Mouse (Mus musculus) cortical plate, adult 2 months (tissue): Measurements from ENCODE around the gene Npas2.

Experiments
- CTCF ChIP-seq: fragments of 200-500 bp; IDR thresholded peaks from 2 replicates; pipeline ENCODE4 v1.5.1; 2011; ENCODE audit warnings: mild to moderate bottlenecking, control low read depth, low read length; ENCODE audit not compliant: insufficient read depth; ENCODE audit errors: extremely low read depth
- POLR2A ChIP-seq: fragments of 200-500 bp; IDR thresholded peaks from 2 replicates; pipeline ENCODE4 v1.6.1; 2011; ENCODE audit warnings: mild to moderate bottlenecking, low read length, control low read depth; ENCODE audit not compliant: insufficient read depth; ENCODE audit errors: extremely low read depth

DNA sequence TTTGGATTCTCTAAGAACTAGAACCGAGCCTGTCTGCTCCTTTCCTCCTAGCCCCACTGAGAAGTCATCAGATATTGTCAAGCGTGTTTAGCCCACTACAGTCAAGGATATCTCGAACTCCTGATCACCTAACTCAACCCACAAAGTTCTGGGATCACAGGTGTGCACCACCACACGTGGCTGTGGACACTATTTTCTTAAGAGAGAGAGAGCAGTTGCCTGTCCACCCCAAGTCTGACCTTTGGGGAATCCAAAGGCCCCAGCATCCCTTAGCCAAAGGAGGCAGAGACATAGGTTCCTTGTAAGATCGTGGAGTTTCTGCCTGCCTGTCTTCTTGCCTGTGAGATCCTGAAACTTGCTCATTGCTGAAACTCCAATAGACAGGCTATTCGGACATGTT, 173.5 kb downstream of the Npas2 start:
- TF ChIP-seq POLR2A (no peak), CTCF (no peak)
